Mouse (Mus musculus) thymus, adult 2 months (tissue): Measurements from ENCODE around the gene Zfp276. TPM values are rescaled to one million over a fixed set of nuclear protein-coding genes. Genes with fewer than 3 reads are reported as not detected.
A peak's percentile ranks its signal among the peaks of the same experiment; 100 is the strongest.

Experiments
- DNase-seq: peaks from one replicate; pipeline ENCODE4 v3.0.0; 2021
- H3K27ac ChIP-seq: fragments of 200-500 bp; 2 replicates; pipeline ENCODE4 v1.5.1; 2012; ENCODE audit warnings: low read length, control low read depth; ENCODE audit not compliant: control insufficient read depth, insufficient read depth
- H3K27me3 ChIP-seq: fragments of 200-500 bp; 2 replicates; pipeline ENCODE4 v1.6.1; 2012; ENCODE audit warnings: mild to moderate bottlenecking, low read length, moderate library complexity, mixed read lengths; ENCODE audit not compliant: control insufficient read depth, insufficient read depth
- H3K36me3 ChIP-seq: fragments of 200-500 bp; 2 replicates; pipeline ENCODE4 v1.6.1; 2012; ENCODE audit warnings: mild to moderate bottlenecking, low read length, moderate library complexity; ENCODE audit not compliant: control insufficient read depth, insufficient read depth
- H3K4me1 ChIP-seq: fragments of 200-500 bp; replicated peaks from 2 replicates; pipeline ENCODE4 v1.6.1; 2012; ENCODE audit warnings: low read length; ENCODE audit not compliant: control insufficient read depth, insufficient read depth
- H3K4me3 ChIP-seq: fragments of 200-500 bp; 2 replicates; pipeline ENCODE4 v1.5.1; 2012; ENCODE audit warnings: mild to moderate bottlenecking, low read length, control low read depth, moderate library complexity; ENCODE audit not compliant: control insufficient read depth, insufficient read depth
- CTCF ChIP-seq: fragments of 200-500 bp; IDR thresholded peaks from 2 replicates; pipeline ENCODE4 v1.5.1; 2012; ENCODE audit warnings: mild to moderate bottlenecking, control low read depth, low read length, moderate library complexity, borderline replicate concordance; ENCODE audit not compliant: control insufficient read depth, poor library complexity, insufficient read depth; ENCODE audit errors: extremely low read depth
- POLR2A ChIP-seq: fragments of 200-500 bp; IDR thresholded peaks from 2 replicates; pipeline ENCODE4 v1.6.1; 2012; ENCODE audit warnings: mild to moderate bottlenecking, low read length, control low read depth, moderate library complexity; ENCODE audit not compliant: control insufficient read depth, poor library complexity, insufficient read depth; ENCODE audit errors: extremely low read depth
- WGBS: fragments of 180-500 bp; shearing (Covaris S2); methylation state at CpG from one replicate; pipeline ENCODE4 v1.1.7; 2018; 5-methylcytosine and 5-hydroxymethylcytosine counted together
- polyA plus RNA-seq: library from polyadenylated mRNA; depleted of rRNA; stranded (reverse); fragments of >200 nt; gene quantifications from 2 replicates; pipeline ENCODE4 v1.2.3, GENCODE M21; 2012

Zfp276 gene
- polyA plus RNA-seq, 1 experiment: 82.4 TPM

GRCm38 (mm10) chr8:123233760-123234159 is 20.2 kb upstream of the Zfp276 start:
- Histone ChIP-seq H3K27ac (no peak overlapping the region), H3K4me1 (peaks cover 15% of the 10 kb centered on the region), H3K27me3 (no peaks in the 10 kb centered on the region), H3K36me3 (no peaks in the 10 kb centered on the region), H3K4me3 (no peak overlapping the region)
- TF ChIP-seq POLR2A: no peak
- no peak for TF ChIP-seq CTCF
- DNase-seq: no peak
- WGBS: 92% methylated on average over 11 of the region's 11 CpGs

GRCm38 (mm10) chr8:123234918-123235519 is 19.0 kb upstream of the Zfp276 start:
- H3K27ac ChIP-seq: no peak overlapping the region
- DNase-seq: no peak
- no peak for TF ChIP-seq CTCF
- TF ChIP-seq POLR2A: no peak
- no peaks in the 10 kb centered on the region for H3K36me3 ChIP-seq
- WGBS: 40% methylated on average over 13 of the region's 13 CpGs
- no peaks in the 10 kb centered on the region for H3K27me3 ChIP-seq
- H3K4me3 ChIP-seq: peak overlapping the region; percentile 87
- peaks cover 15% of the 10 kb centered on the region for H3K4me1 ChIP-seq

- WGBS: 1% methylated on average over 57 of the region's 57 CpGs
- peak; percentile 35; the same call in 1 of the 2 replicates for TF ChIP-seq CTCF
- TF ChIP-seq POLR2A: peak; percentile 70
- no peak within 1 kb of the TSS for H3K27ac ChIP-seq
Observed at GRCm38 (mm10) chr8:123235520-123236497, 18.2 kb upstream of the Zfp276 start, which contains the start of gene Spata2l. Gene Spata2l, minus strand, starts transcription at chr8:123236233.

GRCm38 (mm10) chr8:123239398-123239797 is 14.6 kb upstream of the Zfp276 start:
- WGBS: 91% methylated on average over 10 of the region's 10 CpGs
- Histone ChIP-seq H3K4me3 (no peak overlapping the region), H3K27ac (no peak overlapping the region), H3K36me3 (no peaks in the 10 kb centered on the region), H3K27me3 (no peaks in the 10 kb centered on the region), H3K4me1 (peaks cover 15% of the 10 kb centered on the region)
- TF ChIP-seq CTCF (no peak), POLR2A (no peak)
- no peak for DNase-seq

More at GRCm38 (mm10) chr8:123235520-123236497, 18.2 kb upstream of the Zfp276 start, which contains the start of gene Spata2l:
- H3K36me3 ChIP-seq: no peaks in the 10 kb centered on the region
- peak; percentile 96 for DNase-seq
- H3K27me3 ChIP-seq: no peaks in the 10 kb centered on the region
- H3K4me3 ChIP-seq: peak within 1 kb of the TSS; percentile 87
- H3K4me1 ChIP-seq: peaks cover 15% of the 10 kb centered on the region

GRCm38 (mm10) chr8:123242107-123242923 is 11.7 kb upstream of the Zfp276 start:
- H3K4me1 ChIP-seq: no peaks in the 10 kb centered on the region
- 92% methylated on average over 7 of the region's 7 CpGs for WGBS
- TF ChIP-seq POLR2A (no peak), CTCF (no peak)
- H3K27me3 ChIP-seq: no peaks in the 10 kb centered on the region
- H3K4me3 ChIP-seq: no peak overlapping the region
- H3K27ac ChIP-seq: no peak overlapping the region
- DNase-seq: no peak
- H3K36me3 ChIP-seq: peaks cover 11% of the 10 kb centered on the region

- no peak overlapping the region for H3K4me3 ChIP-seq
- H3K27ac ChIP-seq: no peak overlapping the region
- H3K4me1 ChIP-seq: no peaks in the 10 kb centered on the region
- H3K27me3 ChIP-seq: no peaks in the 10 kb centered on the region
- peaks cover 19% of the 10 kb centered on the region for H3K36me3 ChIP-seq
- DNase-seq: no peak
- 91% methylated on average over 11 of the region's 11 CpGs for WGBS
- TF ChIP-seq POLR2A: no peak
Observed at GRCm38 (mm10) chr8:123243053-123243452, 10.9 kb upstream of the Zfp276 start.
